Mouse (Mus musculus) right cerebral cortex, adult 2 months (tissue): ENCODE measurements around the gene Sgo2a.
"Not testable (repeated sequence)": the region's sequence is repeated elsewhere in the genome, so short reads cannot be mapped to it uniquely, and the experiment has no call there.

ENCODE experiments used
- DNase-seq, 2 experiments: peaks; one replicate each; pipeline ENCODE4 v3.0.0; 2021 to 2022; ENCODE audit warnings: low spot score in 2 of 2

The Sgo2a gene

GRCm38 (mm10) chr1:58031160-58031769 is 35.5 kb downstream of the Sgo2a start:
- DNase-seq: peak; percentile 21 to 40

GRCm38 (mm10) chr1:58037306-58037705 is 41.5 kb downstream of the Sgo2a start:
- DNase-seq: not testable (repeated sequence)

GRCm38 (mm10) chr1:58045076-58045475 is 49.3 kb downstream of the Sgo2a start:
- no peak for DNase-seq

- peak in 1 of 2 experiments; percentile 22 for DNase-seq
These were observed 49.8 kb downstream of the Sgo2a start for GRCm38 (mm10) chr1:58045546-58045945.

GRCm38 (mm10) chr1:58046721-58047290 is 51.0 kb downstream of the Sgo2a start:
- DNase-seq: no peak

- no peak for DNase-seq
These were observed 53.4 kb downstream of the Sgo2a start for GRCm38 (mm10) chr1:58049126-58049525.

GRCm38 (mm10) chr1:58055598-58055997 is 59.8 kb downstream of the Sgo2a start:
- no peak for DNase-seq

- DNase-seq: no peak
These were observed 60.5 kb downstream of the Sgo2a start for GRCm38 (mm10) chr1:58056074-58056807.

- DNase-seq: no peak
These were observed 61.2 kb downstream of the Sgo2a start for GRCm38 (mm10) chr1:58056939-58057338.

GRCm38 (mm10) chr1:58058846-58059245 is 63.1 kb downstream of the Sgo2a start:
- no peak for DNase-seq

- DNase-seq: no peak
These were observed 66.4 kb downstream of the Sgo2a start for GRCm38 (mm10) chr1:58062131-58062530.

- no peak for DNase-seq
These were observed 69.4 kb downstream of the Sgo2a start for GRCm38 (mm10) chr1:58065151-58065550.

- no peak for DNase-seq
These were observed 69.8 kb downstream of the Sgo2a start for GRCm38 (mm10) chr1:58065606-58066005.

GRCm38 (mm10) chr1:58069181-58069580 is 73.4 kb downstream of the Sgo2a start:
- DNase-seq: no peak

GRCm38 (mm10) chr1:58070091-58070490 is 74.3 kb downstream of the Sgo2a start:
- DNase-seq: peak in 1 of 2 experiments; percentile 15

- DNase-seq: no peak
These were observed 75.2 kb downstream of the Sgo2a start for GRCm38 (mm10) chr1:58071006-58071405.

GRCm38 (mm10) chr1:58071509-58071908 is 75.7 kb downstream of the Sgo2a start:
- no peak for DNase-seq

- no peak for DNase-seq
These were observed 76.6 kb downstream of the Sgo2a start for GRCm38 (mm10) chr1:58072416-58072815.

GRCm38 (mm10) chr1:58072991-58073730 is 77.4 kb downstream of the Sgo2a start:
- no peak for DNase-seq

- DNase-seq: no peak
These were observed 78.5 kb downstream of the Sgo2a start for GRCm38 (mm10) chr1:58074266-58074665.
